Mouse (Mus musculus): ENCODE measurements around the gene Coa3.

DNA sequence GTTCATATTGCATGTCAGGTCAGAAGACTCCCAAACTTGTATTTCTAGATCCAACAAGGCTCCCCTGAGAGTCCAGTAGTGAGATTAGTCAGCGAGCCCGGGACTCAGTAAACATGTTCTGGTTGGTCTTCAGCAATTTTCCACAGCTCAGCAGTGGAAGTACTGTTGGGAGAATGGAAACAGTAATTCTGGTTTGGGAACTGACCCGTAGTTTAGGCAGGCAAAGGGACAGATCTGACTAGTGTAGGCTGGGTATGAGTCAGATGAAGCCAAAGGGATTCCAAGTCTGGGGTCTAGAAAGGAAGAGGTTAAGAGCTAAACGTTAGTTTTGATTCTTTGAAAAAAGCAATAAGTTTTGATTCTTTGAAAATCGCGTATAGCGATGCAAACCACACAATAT lies 26.0 kb downstream of the Coa3 start:
- TF ChIP-seq POLR2AphosphoS5 (IDR thresholded peaks at IDR 0.05; ENCODE audit: borderline replicate concordance, low read depth, low read length) = no peak
- TF ChIP-seq TCF12 (IDR thresholded peaks at IDR 0.05; ENCODE audit: low read depth, low read length) = no peak
- no peak for TF ChIP-seq NELFE (IDR thresholded peaks at IDR 0.05; ENCODE audit: low read depth, low read length)
- TF ChIP-seq POLR2A (IDR thresholded peaks at IDR 0.05; ENCODE audit: control insufficient read depth in 1 of 2, insufficient read depth in 1 of 2, low read depth in 1 of 2, low read length in 2 of 2, poor library complexity in 1 of 2) = no peak
- no peak for TF ChIP-seq CHD1 (IDR thresholded peaks at IDR 0.05; ENCODE audit: low read depth, low read length)
- TF ChIP-seq ZNF384 (IDR thresholded peaks at IDR 0.05; ENCODE audit: low read depth, low read length) = no peak
- no peak for TF ChIP-seq CTCF (IDR thresholded peaks at IDR 0.05 in 2 of 3, conservative IDR thresholded peaks at IDR 0.05 in 1 of 3; ENCODE audit: control insufficient read depth in 1 of 3, insufficient read depth in 1 of 3, low read depth in 2 of 3, low read length in 3 of 3, poor library complexity in 1 of 3, severe bottlenecking in 1 of 3)
- TF ChIP-seq CHD2 (IDR thresholded peaks at IDR 0.05; ENCODE audit: low read length) = no peak
- no peak for TF ChIP-seq BHLHE40 (IDR thresholded peaks at IDR 0.05; ENCODE audit: borderline replicate concordance, low read depth, low read length)
- no peak for TF ChIP-seq KAT2A (conservative IDR thresholded peaks at IDR 0.05; ENCODE audit: low read depth, low read length)
- no peak for TF ChIP-seq EP300 (IDR thresholded peaks at IDR 0.05; ENCODE audit: low read depth in 1 of 2, low read length in 2 of 2)
- TF ChIP-seq ETS1 (IDR thresholded peaks at IDR 0.05; ENCODE audit: low read depth, low read length) = no peak
- no peak for TF ChIP-seq UBTF (IDR thresholded peaks at IDR 0.05; ENCODE audit: borderline replicate concordance, insufficient read depth, low read depth, low read length)

All from MEL (cell line).